Mouse (Mus musculus): Measurements from ENCODE around the gene Kcnn3. TPM values are rescaled to one million over a fixed set of nuclear protein-coding genes. Genes with fewer than 3 reads are reported as not detected.

The Kcnn3 gene
- total RNA-seq, 4 experiments from 2014 or later, result 2.1 to 3.4 (median 2.4) TPM

DNA sequence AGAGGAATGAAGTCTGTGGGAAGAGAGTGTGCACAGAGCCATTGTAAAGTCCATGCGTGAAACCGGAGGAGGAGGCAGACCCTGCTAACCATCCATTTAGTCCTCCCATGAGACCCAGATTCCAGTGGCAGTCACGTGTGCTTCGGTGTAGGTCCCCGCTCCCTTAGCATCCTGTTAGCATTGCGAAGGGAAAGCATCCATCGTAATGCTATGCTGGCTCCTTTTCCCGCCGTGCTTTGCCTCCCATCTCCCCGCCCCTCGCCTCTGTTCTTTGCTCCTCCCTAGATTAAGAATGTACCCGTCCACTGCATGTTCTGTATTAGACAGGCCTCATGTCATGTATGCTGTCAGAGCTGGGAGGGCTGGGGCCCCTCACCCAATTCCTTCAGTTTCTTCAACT is 144.8 kb downstream of the Kcnn3 start:
- no peak for DNase-seq (ENCODE audit: low spot score)

DNA sequence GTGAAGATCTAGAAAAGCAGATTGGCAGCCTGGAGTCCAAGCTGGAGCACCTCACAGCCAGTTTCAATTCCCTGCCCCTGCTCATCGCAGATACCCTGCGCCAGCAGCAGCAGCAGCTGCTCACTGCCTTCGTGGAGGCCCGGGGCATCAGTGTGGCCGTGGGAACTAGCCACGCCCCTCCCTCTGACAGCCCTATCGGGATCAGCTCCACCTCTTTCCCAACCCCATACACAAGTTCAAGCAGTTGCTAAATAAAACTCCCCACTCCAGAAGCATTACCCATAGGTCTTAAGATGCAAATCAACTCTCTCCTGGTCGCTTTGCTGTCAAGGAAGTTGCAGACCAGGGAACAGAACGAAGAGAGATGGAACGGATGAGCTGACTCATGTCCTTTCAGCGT is 147.2 kb downstream of the Kcnn3 start:
- no peak for DNase-seq (ENCODE audit: low spot score)

DNA sequence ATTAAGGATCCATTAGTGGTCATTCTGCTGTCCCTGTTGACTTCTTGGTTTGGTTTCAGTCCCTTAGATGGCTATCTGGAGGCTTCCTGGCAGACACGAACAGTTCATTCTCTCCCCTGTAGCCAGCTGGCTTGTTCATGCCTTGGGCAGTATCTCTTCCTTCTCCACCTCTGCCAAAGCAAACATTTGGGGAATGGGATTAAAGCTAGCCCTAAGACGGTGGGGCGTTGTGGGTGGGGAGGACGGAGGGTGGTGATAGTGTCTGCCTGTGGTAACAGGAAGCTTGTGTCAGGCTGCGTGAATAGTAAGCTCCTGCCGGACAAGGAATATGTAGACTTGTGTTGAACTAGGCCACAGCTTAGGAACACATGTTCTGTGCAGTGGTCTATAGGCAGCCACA is 151.4 kb downstream of the Kcnn3 start:
- peak; percentile 9 for DNase-seq (ENCODE audit: low spot score)

DNA sequence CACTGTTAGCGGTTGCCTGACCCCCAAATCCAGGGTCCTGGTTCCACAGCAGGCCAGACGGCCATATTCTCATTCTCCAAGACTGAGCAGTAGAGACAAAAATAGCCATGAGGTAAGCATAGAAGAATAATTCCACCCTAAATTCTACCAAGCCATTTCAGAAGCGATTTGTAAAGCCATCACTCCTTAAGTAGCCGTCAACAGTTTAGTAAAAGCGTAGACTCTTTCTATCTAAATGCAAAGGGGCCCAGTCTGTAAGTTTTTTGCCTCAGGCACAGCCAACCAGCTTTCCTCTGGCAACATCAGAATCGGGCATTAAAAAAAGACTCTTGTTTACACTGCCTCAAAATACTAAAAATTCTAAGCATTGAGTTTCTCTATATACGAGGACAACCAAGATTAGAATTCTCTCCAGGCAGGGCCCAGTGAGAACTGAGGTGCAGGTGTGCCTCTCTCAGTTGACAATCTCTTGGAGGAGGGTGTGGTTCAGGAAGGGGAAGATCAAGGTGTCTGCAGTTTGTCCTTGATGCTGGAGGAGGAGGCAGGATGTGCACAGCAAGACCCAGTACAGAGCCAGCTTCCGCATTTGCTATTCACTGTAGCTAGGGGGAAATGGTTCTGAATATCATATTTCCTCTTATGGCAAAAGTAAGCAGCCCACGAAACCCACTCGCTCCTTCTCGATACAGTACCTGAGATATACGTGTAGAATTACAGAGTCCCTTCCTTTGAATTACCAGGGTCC is 152.8 kb downstream of the Kcnn3 start:
- DNase-seq (ENCODE audit: low spot score), result no peak

DNA sequence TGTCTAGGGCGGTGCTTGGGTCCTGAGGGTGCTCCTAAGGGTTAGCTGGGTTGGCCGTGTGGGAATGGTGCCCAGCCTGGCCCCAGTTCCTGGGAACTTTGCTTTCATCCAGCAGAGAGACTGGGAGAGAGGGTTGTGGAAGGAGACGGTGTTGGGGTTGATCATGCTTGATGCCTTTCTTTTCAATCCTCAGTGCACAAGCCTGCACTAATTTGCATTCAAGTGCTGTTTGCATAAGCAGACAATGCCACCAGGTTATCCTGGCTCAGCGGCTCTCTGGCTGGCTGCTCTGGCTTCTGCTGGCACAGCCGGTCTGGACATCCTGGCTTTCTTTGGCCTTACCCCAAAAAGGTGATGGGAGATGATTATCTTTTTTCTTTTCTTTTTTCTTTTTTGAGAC is 157.7 kb downstream of the Kcnn3 start:
- no peak for DNase-seq (ENCODE audit: low spot score)

DNA sequence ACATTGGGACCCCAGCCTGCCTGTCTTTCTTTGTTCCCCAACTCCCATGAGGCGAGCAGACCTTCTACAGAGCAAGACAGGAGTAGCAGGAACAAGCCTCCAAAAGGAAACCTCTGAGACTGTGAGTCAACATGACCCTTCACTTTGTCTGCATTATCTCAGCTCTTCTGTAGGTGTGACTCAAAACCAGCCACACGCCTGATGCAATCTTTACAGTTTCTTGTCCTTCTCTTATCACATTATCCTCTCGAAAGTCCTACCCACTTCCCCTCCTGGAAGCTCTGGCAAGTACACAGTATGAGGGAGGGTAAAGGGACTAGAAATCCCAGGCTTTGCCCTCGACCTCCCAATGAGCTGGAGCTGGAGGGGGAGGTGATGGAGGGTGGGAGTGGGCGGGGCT is 166.1 kb downstream of the Kcnn3 start:
- no peak for DNase-seq (ENCODE audit: low spot score)

DNA sequence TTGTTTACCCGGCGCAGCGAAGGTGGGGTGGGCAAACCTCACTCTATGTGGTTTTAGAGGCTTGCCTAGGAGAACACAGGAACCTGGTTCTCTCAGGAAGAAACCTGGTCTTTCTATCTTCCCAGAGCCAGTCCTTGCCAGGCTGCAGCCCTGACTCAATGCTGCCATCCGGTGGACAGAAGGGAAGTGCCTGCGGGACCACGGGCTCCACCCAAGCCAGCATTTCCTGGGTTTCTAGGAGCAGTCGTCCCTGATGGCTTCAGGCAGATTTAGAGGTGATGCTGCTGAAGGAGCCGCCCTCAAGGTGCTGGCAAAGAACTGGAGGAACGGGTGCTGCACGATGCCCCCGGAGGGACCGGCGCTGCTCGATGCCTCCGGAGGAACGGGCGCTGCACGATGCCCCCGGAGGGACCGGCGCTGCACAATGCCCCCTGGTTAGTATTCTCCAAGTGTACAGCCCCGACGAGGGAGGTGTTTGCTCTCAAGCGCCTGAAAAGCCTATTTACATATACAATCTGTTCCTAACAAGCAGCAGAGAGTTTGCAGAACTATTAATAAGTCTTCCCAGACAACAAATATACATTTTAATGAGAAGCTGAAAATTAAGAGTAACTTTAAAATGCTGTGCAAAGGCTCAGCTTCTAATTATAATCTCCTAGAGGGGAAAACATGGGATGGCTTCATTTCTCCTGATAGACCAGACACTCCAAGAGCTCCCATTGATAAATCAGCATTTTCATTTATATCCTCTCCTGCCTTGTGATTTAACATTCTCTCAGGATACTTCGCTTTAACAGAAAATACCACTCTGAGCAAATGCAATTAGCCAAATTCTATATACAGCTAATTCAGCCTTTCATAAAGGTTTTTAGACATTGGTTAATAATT is 169.0 kb downstream of the Kcnn3 start:
- DNase-seq (ENCODE audit: low spot score), result peak; percentile 82

DNA sequence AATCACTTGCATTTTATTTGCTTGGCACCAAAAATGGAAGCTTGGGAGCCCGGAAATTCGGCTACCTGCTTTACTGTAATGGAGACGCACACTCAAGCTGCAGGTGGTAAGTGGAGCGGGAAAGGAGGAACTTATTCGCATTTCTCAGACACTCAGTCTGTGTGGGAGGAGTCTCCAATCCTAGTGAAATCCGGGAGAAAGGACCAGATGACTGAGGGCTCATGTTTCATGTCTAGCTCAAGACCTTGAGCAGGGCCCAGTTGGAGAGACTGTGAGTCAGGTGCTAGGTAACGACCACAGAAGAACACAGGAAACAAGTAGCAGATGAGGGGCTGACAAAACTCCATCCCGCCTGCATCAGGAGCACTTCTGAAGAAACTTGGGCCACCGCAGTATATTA is 171.8 kb downstream of the Kcnn3 start:
- no peak for DNase-seq (ENCODE audit: low spot score)

DNA sequence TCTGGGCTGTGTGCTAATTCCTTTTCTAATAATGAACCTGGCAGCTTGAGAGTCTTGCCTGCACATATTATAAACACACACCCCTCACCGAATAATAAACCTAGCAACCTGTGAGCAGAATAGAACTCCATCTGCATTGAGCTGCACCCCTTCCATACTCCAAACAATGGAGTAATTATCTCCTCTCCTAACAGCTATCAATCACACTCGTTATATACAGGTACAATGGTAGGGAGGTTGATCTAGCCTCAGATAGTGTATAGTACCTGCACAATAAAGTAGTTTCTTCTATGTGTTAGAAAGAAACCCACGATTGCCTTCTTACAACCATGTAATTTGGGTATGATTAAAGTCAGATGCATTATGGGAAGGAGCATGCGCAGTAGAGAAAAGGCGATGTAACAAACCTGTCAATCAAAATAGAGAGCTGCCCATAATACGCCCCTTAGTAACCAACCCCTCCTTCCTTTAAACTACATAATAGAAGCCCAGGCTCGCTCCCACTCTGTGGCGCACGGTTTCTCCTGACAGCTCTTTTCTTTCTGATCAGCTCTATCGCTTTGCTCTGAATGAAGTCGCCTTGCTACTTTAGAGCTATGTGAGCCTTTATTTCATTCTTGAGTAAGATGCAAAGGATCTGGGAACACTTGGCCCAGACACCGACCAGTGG is 176.3 kb downstream of the Kcnn3 start:
- DNase-seq (ENCODE audit: low spot score), result no peak

DNA sequence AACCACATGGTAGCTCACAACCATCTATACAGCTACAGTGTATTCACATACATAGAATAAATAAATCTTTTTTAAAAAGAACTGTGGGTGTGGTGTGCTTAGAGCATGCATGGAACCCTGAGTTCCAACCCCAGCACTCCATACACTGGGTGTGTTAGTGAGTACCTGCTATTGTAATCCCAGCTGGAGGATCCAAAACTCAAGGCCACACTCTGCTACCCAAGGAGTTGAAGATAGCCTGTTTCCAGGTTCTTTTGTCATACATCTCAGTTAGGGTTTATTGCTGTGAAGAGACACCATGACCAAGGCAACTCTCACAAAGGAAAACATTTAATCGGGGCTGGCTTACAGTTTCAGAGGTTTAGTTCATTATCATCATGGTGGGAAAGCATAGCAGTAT is 179.0 kb downstream of the Kcnn3 start:
- DNase-seq (ENCODE audit: low spot score), result no peak

DNA sequence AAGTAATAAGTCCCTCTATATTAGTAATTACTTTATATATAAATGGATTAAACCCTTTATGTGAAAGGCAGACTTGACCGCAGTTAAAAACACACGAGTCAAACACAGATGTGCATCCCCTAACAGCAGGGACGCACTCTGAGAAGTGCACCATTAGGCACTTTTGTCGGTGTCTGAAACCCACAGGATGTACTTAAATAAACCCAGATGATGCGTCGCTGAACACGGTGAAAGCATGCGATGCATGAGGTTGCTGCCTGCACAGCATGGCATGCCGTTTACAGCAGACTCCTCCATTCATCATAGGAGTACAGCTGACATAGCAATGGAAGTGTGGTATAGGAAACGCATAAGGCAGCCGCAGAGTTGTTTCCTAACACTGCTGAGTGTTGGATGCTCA is 180.5 kb downstream of the Kcnn3 start:
- DNase-seq (ENCODE audit: low spot score), result no peak

DNA sequence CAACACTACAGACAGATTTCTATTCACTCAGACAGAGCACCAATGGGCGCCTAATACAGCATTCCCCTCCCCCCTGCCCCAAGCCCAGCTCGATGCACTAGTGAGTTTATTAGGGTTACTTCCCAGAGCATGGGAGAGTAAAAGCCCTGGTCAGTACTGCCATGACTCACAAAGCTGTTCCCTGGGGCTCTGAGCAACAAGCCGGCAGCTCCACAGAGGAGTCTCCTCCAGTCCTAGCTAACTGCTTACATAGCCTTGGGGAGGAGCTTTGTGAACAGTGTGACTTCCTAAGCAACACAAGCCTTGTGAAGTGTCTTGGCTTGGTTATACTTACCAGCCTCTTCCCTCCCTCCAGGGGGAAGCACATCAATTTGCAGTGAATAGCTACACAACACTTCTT is 183.6 kb downstream of the Kcnn3 start:
- DNase-seq (ENCODE audit: low spot score), result no peak

DNA sequence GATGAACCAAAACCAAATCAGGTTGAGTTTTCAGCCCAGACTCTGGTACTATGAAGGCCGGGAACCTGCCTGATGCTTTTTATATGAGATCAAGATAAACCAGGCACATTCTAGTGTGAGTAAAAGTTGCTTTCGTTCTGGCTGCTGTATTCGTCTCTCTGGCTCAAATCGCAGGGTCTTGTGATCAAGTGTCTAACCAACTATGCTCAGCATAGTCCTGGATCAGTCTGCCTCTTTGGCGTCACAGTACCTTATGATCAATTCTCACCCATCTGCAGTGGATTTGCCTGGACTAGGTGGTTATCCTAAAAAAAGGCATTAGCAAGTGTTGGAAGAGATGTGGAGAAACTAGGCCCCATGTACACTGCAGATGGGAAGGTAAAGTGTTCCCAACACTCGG is 184.1 kb downstream of the Kcnn3 start:
- DNase-seq (ENCODE audit: low spot score), result no peak

DNA sequence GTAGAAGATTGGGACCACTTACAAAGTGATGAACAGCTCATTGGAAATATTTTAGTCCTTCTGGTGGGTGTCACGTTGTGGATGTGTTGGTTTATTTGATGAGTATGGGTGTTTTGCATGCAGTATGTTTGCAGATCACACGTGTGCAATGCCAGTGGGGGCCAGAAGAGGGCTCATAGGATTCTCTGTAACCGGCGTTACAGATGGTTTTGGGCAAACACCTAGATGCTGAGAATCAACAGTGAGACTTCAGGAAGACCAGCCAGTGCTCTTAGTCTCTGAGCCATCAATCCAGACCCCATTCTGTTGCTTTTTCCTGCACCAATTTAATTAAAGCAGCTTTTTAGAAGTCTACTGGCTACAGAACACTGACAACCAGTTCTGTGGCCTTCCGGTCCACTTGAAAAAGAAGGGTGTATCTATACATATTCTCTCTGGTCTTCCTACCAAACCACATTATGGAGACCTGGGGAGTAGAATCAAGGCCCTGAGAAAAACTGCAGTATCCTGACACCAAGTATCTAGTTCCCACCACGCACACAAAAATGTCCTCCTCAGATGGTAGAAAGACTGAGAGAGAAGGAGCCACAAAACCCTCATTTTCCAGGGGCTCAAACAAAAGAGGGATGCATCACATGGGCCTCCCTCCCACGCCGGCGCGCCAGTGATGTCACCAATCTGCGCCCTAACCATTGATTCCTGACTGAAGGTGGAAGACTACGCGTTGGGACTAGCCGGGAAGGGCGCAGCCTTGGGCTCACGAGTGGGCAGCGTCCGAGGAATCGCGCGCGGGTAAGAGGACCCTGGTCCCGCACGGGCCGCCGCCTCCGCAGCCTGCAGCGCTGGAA is 194.6 kb downstream of the Kcnn3 start, which contains the start of gene Adar:
Gene Adar (plus strand): TSS at position 664 of the 848 bp plus-strand sequence.
- peak; percentile 70 for DNase-seq (ENCODE audit: low spot score)

DNA sequence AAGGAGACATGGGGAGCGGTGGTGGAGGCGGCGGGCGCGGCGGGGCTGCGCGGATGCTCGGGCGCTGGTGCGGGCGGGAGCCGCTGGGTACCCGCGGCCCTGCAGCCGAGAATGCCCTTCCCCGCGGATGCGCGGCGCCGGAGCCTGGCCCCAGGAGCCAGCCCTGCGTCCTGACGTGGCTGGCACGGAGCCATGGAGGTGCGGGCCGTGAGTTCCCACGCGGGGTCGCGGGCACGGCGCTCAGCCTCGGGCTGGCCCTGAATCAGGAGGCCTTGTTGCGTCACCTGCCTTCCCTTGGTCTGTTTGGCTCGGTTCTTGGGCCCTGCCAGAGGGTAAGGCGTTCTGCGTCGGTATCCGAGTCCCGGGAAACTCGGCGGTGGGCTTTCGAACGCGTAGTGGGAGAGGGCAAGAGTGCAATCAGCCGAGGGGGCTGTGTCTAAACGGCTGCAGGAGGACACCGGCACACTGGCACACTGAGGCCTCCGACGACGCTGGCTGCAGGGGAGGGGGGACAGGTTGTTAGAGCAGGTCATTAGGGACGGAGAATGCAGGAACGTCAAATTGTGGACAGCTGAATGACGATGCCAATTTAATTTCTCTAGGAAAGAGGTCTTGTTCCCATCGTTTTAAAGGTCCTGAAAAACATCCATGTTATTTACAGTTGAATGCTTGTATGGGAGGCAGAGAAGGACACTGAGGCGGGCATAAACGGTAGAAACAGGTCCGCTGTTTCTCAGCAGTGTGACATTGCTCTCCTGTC is 195.4 kb downstream of the Kcnn3 start:
- peak; percentile 2 for DNase-seq (ENCODE audit: low spot score)

DNA sequence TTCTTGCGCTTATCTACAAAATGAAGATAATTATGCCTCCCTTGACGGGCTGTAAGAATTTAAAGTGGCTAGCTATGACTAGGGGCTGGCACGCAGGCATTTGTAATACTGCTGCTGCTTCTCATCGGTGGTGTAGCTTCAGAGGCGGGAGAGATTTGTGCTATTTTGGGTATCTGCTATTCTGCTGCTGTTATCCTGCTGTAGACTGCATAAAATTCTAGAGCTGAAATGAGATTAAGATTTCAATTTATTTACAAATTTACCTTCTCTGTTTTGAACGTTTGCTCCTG is 195.9 kb downstream of the Kcnn3 start:
- peak; percentile 4 for DNase-seq (ENCODE audit: low spot score)

DNA sequence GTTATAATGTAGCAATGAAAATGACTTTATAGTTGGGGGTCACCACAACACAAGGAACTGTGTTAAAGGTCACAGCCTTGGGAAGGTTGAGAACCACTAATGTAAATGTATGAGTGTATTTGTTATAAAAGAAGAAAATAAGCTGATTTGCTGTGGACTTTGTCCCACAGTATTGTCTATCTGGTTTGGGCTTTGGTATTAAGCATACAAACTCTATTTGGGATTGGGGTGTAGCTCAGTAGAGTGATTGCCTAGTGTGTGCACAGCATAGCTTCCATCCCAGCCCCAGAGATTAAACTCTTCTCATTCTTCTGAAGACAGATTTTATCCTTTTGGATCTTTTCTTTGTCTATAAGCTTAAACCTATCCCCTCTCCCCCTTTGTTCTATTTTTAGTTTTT is 202.1 kb downstream of the Kcnn3 start:
- no peak for DNase-seq (ENCODE audit: low spot score)

DNA sequence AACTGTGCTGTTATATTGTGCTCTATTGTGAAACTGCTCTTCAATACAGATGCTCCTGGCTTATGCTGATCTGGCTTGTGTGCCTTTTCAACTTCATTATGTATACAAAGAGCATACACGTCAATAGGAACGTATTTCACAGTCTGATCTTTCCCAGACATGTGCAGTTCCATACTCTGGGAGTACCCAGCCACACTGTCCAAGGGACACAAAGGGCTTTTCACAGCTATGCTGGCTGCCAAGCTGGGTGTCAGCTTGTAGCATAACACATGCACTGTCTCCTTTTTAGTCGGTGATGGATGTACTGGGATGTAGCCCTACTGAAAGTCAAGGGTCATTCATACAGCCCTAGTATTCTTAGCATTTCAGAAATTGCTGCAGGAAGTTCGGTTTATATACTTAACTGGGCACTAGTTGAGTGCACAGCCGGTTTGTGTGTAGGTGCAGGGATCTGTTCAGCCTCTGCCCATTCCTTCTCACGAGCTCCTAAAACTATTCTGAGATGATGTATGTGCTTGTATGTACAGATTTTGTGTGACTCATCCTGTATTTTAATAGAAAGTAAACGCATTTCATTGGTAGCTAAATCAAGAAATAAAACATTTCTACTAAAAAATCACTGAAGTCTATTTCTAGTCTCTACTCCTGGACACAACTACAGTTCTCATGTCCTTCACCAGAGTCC is 203.6 kb downstream of the Kcnn3 start:
- no peak for DNase-seq (ENCODE audit: low spot score)

Measured in heart, adult 8-10 months (tissue).